Mouse (Mus musculus) stomach, embryonic 16.5 days (tissue): Measurements from ENCODE around the gene 9930111J21Rik2. TPM values are rescaled to one million over a fixed set of nuclear protein-coding genes. Genes with fewer than 3 reads are reported as not detected.
"Not testable (repeated sequence)": the region's sequence is repeated elsewhere in the genome, so short reads cannot be mapped to it uniquely, and the experiment has no call there.

Experiments used
- ATAC-seq: fragments of 200-750 bp; cut with Nextera tagmentation; 2 replicates; pipeline ENCODE4 v1.8.0; 2017; ENCODE audit warnings: moderate number of reproducible peaks, moderate TSS enrichment; ENCODE audit not compliant: insufficient read depth, low FRiP score
- H3K27ac ChIP-seq: fragments of 300-500 bp; sonication (generic); 2 replicates; pipeline ENCODE4 v1.5.1; 2014; ENCODE audit warnings: low read length
- H3K27me3 ChIP-seq: fragments of 300-500 bp; sonication (generic); 2 replicates; pipeline ENCODE4 v1.6.1; 2014; ENCODE audit warnings: low read length, control low read depth, mixed read lengths; ENCODE audit not compliant: control insufficient read depth, insufficient read depth
- H3K36me3 ChIP-seq: fragments of 300-500 bp; sonication (generic); 2 replicates; pipeline ENCODE4 v1.6.1; 2014; ENCODE audit warnings: low read length; ENCODE audit not compliant: control insufficient read depth, insufficient read depth
- H3K4me1 ChIP-seq: fragments of 300-500 bp; sonication (generic); 2 replicates; pipeline ENCODE4 v1.6.1; 2014; ENCODE audit warnings: low read length, control low read depth, mixed read lengths; ENCODE audit not compliant: control insufficient read depth, insufficient read depth
- H3K4me2 ChIP-seq: fragments of 300-500 bp; sonication (generic); 2 replicates; pipeline ENCODE4 v1.6.1; 2014; ENCODE audit warnings: low read depth, low read length, mixed read lengths
- H3K4me3 ChIP-seq: fragments of 300-500 bp; sonication (generic); replicated peaks from 2 replicates; pipeline ENCODE4 v1.5.1; 2014; ENCODE audit warnings: mild to moderate bottlenecking, low read length
- H3K9ac ChIP-seq: fragments of 300-500 bp; sonication (generic); 2 replicates; pipeline ENCODE4 v1.6.1; 2014; ENCODE audit warnings: low read length
- H3K9me3 ChIP-seq: fragments of 300-500 bp; sonication (generic); replicated peaks from 2 replicates; pipeline ENCODE4 v1.6.1; 2016; ENCODE audit warnings: low read length, control low read depth; ENCODE audit not compliant: control insufficient read depth
- WGBS: fragments of 180-500 bp; shearing (Covaris S2); extraction: QIAGEN DNeasy Blood & Tissue Kit; methylation state at CpG from one replicate; pipeline ENCODE4 v1.1.7; 2014; 5-methylcytosine and 5-hydroxymethylcytosine counted together
- polyA plus RNA-seq: library from polyadenylated mRNA; unstranded; fragments of >200 nt; fragmentation: Nextera tagmentation; extraction: Ambion mirVana; gene quantifications from 2 replicates; pipeline ENCODE4 v1.2.1, GENCODE M21; 2015

Gene 9930111J21Rik2
- polyA plus RNA-seq, 1 experiment from 2014 or later: 1.1 TPM

GRCm38 (mm10) chr11:49081886-49082285 is 30.8 kb upstream of the 9930111J21Rik2 start:
- ATAC-seq: no peak
- Histone ChIP-seq H3K4me1 (no peaks in the 10 kb centered on the region), H3K27me3 (no peaks in the 10 kb centered on the region), H3K9ac (no peak overlapping the region), H3K4me3 (no peak overlapping the region), H3K4me2 (no peak overlapping the region), H3K9me3 (no peaks in the 10 kb centered on the region), H3K27ac (no peak overlapping the region), H3K36me3 (no peaks in the 10 kb centered on the region)
- WGBS: 72% methylated on average over 3 of the region's 3 CpGs

GRCm38 (mm10) chr11:49081356-49081755 is 30.3 kb upstream of the 9930111J21Rik2 start:
- Histone ChIP-seq H3K4me1 (no peaks in the 10 kb centered on the region), H3K9me3 (no peaks in the 10 kb centered on the region), H3K27ac (no peak overlapping the region), H3K27me3 (no peaks in the 10 kb centered on the region), H3K4me3 (no peak overlapping the region), H3K36me3 (no peaks in the 10 kb centered on the region), H3K9ac (no peak overlapping the region), H3K4me2 (no peak overlapping the region)
- ATAC-seq: no peak
- 71% methylated on average over 4 of the region's 4 CpGs for WGBS

- no peak overlapping the region for H3K27ac ChIP-seq
- 73% methylated on average over 1 of the region's 1 CpGs for WGBS
These were observed 29.6 kb upstream of the 9930111J21Rik2 start for GRCm38 (mm10) chr11:49080636-49081035.

GRCm38 (mm10) chr11:49078719-49079118 is 27.7 kb upstream of the 9930111J21Rik2 start:
- Histone ChIP-seq H3K4me1 (no peaks in the 10 kb centered on the region), H3K4me3 (no peak overlapping the region), H3K9ac (no peak overlapping the region), H3K27ac (no peak overlapping the region), H3K36me3 (no peaks in the 10 kb centered on the region), H3K9me3 (no peaks in the 10 kb centered on the region), H3K27me3 (no peaks in the 10 kb centered on the region), H3K4me2 (no peak overlapping the region)
- WGBS: 66% methylated on average over 3 of the region's 3 CpGs
- no peak for ATAC-seq

More at GRCm38 (mm10) chr11:49080636-49081035, 29.6 kb upstream of the 9930111J21Rik2 start:
- Histone ChIP-seq H3K4me1 (no peaks in the 10 kb centered on the region), H3K27me3 (no peaks in the 10 kb centered on the region), H3K9ac (no peak overlapping the region), H3K36me3 (no peaks in the 10 kb centered on the region), H3K4me2 (no peak overlapping the region), H3K9me3 (no peaks in the 10 kb centered on the region), H3K4me3 (no peak overlapping the region)
- no peak for ATAC-seq

- no peaks in the 10 kb centered on the region for H3K36me3 ChIP-seq
- H3K27me3 ChIP-seq: no peaks in the 10 kb centered on the region
- H3K4me2 ChIP-seq: no peak overlapping the region
- H3K27ac ChIP-seq: no peak overlapping the region
- H3K9me3 ChIP-seq: no peaks in the 10 kb centered on the region
- 71% methylated on average over 1 of the region's 1 CpGs for WGBS
- ATAC-seq: no peak
- H3K4me3 ChIP-seq: no peak overlapping the region
- H3K4me1 ChIP-seq: no peaks in the 10 kb centered on the region
- H3K9ac ChIP-seq: no peak overlapping the region
These were observed 26.0 kb upstream of the 9930111J21Rik2 start for GRCm38 (mm10) chr11:49077012-49077411.

GRCm38 (mm10) chr11:49076001-49076757 is 25.1 kb upstream of the 9930111J21Rik2 start, which contains the start of gene Ifi47:
TSS of gene Ifi47 (plus strand) at chr11:49076587.
- not testable (repeated sequence) for H3K9me3 ChIP-seq, H3K4me3 ChIP-seq, H3K27me3 ChIP-seq, H3K36me3 ChIP-seq, H3K4me2 ChIP-seq, H3K4me1 ChIP-seq, ATAC-seq, H3K9ac ChIP-seq
- 63% methylated on average over 6 of the region's 6 CpGs for WGBS
- 0 out of 2 replicates have a peak within 1 kb of the TSS, but pooled peaks have one; percentile 12 for H3K27ac ChIP-seq

GRCm38 (mm10) chr11:49068358-49068757 is 17.3 kb upstream of the 9930111J21Rik2 start:
- no peaks in the 10 kb centered on the region for H3K36me3 ChIP-seq
- no peaks in the 10 kb centered on the region for H3K9me3 ChIP-seq
- H3K9ac ChIP-seq: no peak overlapping the region
- H3K27me3 ChIP-seq: no peaks in the 10 kb centered on the region
- no peak overlapping the region for H3K4me3 ChIP-seq
- 68% methylated on average over 1 of the region's 1 CpGs for WGBS
- no peak for ATAC-seq
- H3K4me1 ChIP-seq: no peaks in the 10 kb centered on the region
- no peak overlapping the region for H3K4me2 ChIP-seq
- H3K27ac ChIP-seq: no peak overlapping the region

GRCm38 (mm10) chr11:49063713-49064469 is 12.8 kb upstream of the 9930111J21Rik2 start, which contains the start of gene Tgtp2:
TSS of gene Tgtp2 (minus strand) at chr11:49064206.
- not testable (repeated sequence) for H3K9me3 ChIP-seq, H3K9ac ChIP-seq, H3K4me1 ChIP-seq, ATAC-seq, H3K27ac ChIP-seq, H3K4me2 ChIP-seq, H3K27me3 ChIP-seq, H3K36me3 ChIP-seq, H3K4me3 ChIP-seq
- WGBS: 72% methylated on average over 5 of the region's 5 CpGs

- not testable (repeated sequence) for H3K27me3 ChIP-seq
- 61% methylated on average over 1 of the region's 2 CpGs for WGBS
These were observed 10.8 kb upstream of the 9930111J21Rik2 start for GRCm38 (mm10) chr11:49061865-49062264.

More at GRCm38 (mm10) chr11:49061865-49062264, 10.8 kb upstream of the 9930111J21Rik2 start:
- not testable (repeated sequence) for H3K4me3 ChIP-seq, ATAC-seq, H3K9me3 ChIP-seq, H3K36me3 ChIP-seq, H3K4me2 ChIP-seq, H3K27ac ChIP-seq, H3K4me1 ChIP-seq, H3K9ac ChIP-seq
